Mouse (Mus musculus) left cerebral cortex, postnatal 10 days (tissue): Measurements from ENCODE around the gene Rgs19. TPM values are rescaled to one million over a fixed set of nuclear protein-coding genes. Genes with fewer than 3 reads are reported as not detected.

Experiments used
- DNase-seq, 2 experiments: peaks; one replicate each; pipeline ENCODE4 v3.0.0; 2021 to 2022; ENCODE audit warnings: low spot score in 2 of 2, mixed read lengths in 1 of 2; ENCODE audit errors: extremely low spot score in 1 of 2
- intact Hi-C: fragments of 180-260 bp; cut with DNase I; formaldehyde crosslinking; loops from one replicate; pipeline ENCODE4 v1.15.1; 2025
- total RNA-seq, 2 experiments: library from RNA; stranded (reverse); gene quantifications; 2 replicates each; pipeline ENCODE4 v1.2.3; 2021

Gene Rgs19
- total RNA-seq, 2 experiments from 2014 or later: 48.8 to 57.2 TPM

DNA sequence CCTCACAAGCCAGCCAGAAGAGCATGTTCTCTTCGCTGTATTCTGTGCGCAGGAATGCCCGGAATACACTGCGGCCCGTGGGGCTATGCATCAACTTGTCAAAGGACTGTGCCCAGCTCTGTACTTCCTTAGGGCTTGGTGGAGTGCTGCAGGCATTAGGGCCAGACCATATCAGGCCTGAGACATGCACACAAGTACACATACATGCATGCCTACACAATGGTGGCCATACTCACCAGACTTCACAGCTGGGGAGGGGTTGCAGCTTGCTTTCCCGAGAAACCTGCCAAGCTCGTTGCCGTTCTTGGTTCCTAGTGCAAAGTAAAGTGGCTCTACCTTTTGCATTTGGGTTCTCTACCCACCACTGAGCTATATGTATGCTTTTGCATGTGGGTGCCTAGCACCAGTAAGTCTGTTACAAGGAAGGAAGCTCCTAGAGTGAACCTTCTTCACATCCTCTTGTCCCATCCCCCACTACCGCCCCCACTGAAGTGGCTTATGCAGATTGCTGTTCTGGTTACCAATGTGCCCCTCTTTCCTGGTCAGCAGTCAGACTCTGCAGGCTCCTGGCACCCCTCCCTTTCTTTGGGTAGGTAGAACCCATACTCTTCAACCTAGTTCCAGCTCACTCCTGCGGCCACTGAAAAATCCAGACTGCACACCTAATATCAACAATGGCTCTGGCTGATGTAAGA, 4.2 kb downstream of the Rgs19 start:
- DNase-seq: peak in 1 of 2 experiments; percentile 50
- intact Hi-C loops: no loop called here

DNA sequence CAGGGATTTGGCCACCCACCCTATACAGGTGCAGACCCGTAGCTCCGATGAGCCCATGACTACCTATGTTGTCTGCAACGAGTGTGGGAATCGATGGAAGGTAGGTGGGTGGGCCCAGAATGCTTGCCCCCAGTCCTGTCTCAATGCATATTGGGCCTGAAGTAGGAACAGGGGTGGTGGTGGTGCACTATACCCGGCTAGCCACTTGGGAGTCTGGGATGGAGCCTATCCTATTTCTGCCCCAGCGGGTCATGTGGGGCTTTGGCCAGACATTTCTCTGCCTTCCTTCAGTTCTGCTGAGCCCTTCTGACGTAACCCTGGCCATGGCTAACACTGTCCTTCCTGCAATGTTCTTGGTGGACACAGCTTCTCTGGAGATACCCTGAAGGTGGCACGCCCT, 6.2 kb downstream of the Rgs19 start:
- intact Hi-C loops: no loop called here
- peak in 1 of 2 experiments; percentile 9 for DNase-seq

GRCm38 (mm10) chr2:181685686-181686085, 8.1 kb downstream of the Rgs19 start:
- peak in 1 of 2 experiments; percentile 6 for DNase-seq
- intact Hi-C loops: no loop called here

GRCm38 (mm10) chr2:181684713-181685112, 9.1 kb downstream of the Rgs19 start:
- DNase-seq: peak in 1 of 2 experiments; percentile 9

GRCm38 (mm10) chr2:181683381-181683780, 10.4 kb downstream of the Rgs19 start:
- peak in 1 of 2 experiments; percentile 23 for DNase-seq
- intact Hi-C loops: no loop called here

More at GRCm38 (mm10) chr2:181684713-181685112, 9.1 kb downstream of the Rgs19 start:
- intact Hi-C loops: no loop called here

DNA sequence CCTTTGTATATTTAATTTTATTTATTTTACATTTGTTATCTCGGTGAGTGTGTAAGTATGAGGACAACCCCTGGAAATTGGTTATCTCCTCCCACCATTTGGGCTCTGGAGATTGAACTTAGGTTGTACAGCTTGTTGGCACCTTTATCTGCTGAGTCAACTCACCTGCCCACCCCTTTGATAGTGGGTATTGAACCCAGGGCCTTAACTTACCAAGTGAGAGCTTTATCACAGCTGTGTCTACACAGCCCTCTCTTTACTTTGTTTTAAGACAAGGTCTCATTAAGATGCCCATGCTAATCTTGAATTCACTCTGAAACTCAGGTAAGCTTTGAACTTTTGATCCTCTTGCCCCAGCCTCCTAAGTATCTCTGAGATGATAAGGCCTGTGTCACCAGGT, 11.8 kb downstream of the Rgs19 start:
- DNase-seq: peak in 1 of 2 experiments; percentile 1
- intact Hi-C loops: no loop called here

- DNase-seq: peak in 1 of 2 experiments; percentile 40
- intact Hi-C loops: no loop called here
Measured at GRCm38 (mm10) chr2:181680716-181681117, 13.1 kb downstream of the Rgs19 start.

- intact Hi-C loops: loop anchor here (5.0 to 10.0 kb wide), 2 partner anchors 38 to 285 kb away; no protein-coding TSS in a partner anchor
- peak; percentile 58 to 82 for DNase-seq
Measured at GRCm38 (mm10) chr2:181679951-181680715, 13.6 kb downstream of the Rgs19 start, which contains the start of gene Tcea2. Gene Tcea2 (plus strand): TSS chr2:181680310.

DNA sequence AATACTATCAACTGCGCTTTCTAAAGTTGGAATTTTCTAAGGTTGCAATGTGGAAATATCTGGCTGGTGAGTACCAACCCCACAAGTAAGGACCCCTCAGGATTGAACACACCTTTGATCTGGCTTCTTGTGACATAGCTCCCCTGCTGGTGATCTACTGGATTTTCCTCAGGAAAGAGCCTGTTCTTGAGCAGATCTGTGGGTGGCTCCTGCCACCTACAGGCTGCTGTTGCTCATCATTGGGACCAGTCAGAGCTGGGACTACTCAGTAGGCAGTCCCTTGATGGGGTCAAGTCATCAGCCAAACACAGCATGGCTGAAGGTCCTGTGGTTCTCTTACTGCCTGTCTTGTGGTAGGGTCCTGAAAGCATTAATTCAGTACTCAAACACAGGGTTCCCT, 15.0 kb downstream of the Rgs19 start:
- intact Hi-C loops: loop anchor here (5.0 to 10.0 kb wide), 2 partner anchors 36 to 284 kb away; no protein-coding TSS in a partner anchor
- DNase-seq: peak; percentile 74 to 82

DNA sequence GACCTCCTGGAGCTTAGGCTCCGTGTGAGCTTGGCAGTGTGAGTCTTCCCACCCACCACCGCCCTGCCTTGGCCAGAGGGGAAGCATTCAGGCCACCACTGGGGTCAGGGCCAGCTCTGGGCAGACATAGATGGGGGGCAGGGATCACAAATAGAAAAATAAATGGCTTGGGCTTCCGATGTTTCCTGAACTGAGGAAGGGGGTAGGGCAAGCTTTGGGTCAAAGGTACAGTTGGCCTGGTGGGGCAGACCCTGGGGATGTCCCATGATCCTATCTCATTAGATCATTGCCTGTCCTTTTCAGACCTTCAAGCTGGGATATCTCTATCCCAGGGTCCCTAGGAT, 16.1 kb downstream of the Rgs19 start:
- intact Hi-C loops: loop anchor here (5.0 to 10.0 kb wide), 2 partner anchors 35 to 283 kb away; no protein-coding TSS in a partner anchor
- DNase-seq: no peak

- intact Hi-C loops: loop anchor here (5.0 to 10.0 kb wide), 2 partner anchors 35 to 282 kb away; no protein-coding TSS in a partner anchor
- peak in 1 of 2 experiments; percentile 78 for DNase-seq
Measured at GRCm38 (mm10) chr2:181677096-181677754, 16.6 kb downstream of the Rgs19 start.

GRCm38 (mm10) chr2:181676424-181676823, 17.4 kb downstream of the Rgs19 start:
- intact Hi-C loops: loop anchor here (5.0 to 10.0 kb wide), 2 partner anchors 34 to 282 kb away; no protein-coding TSS in a partner anchor
- no peak for DNase-seq

DNA sequence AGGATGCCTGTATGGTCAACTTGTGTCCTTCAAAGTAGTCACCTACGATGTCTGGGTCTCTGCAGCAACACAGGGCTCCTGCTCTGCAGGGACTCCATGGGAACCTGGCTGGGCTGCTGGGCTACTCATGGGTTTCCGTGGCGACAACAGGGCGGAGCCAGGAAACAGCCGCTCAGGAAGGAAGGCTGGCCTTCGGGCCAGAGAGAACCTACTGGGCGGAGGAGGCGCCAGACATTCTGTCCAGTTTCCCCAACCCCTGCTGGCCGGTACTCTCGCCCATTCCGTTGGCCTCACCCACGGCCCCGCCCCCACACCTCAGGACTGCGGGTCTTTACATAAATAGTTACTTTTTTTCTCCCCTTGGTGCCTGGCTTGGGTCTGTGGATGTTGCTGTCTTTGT, 18.3 kb downstream of the Rgs19 start:
- intact Hi-C loops: loop anchor here (5.0 to 10.0 kb wide), 2 partner anchors 33 to 281 kb away; no protein-coding TSS in a partner anchor
- peak in 1 of 2 experiments; percentile 93 for DNase-seq

DNA sequence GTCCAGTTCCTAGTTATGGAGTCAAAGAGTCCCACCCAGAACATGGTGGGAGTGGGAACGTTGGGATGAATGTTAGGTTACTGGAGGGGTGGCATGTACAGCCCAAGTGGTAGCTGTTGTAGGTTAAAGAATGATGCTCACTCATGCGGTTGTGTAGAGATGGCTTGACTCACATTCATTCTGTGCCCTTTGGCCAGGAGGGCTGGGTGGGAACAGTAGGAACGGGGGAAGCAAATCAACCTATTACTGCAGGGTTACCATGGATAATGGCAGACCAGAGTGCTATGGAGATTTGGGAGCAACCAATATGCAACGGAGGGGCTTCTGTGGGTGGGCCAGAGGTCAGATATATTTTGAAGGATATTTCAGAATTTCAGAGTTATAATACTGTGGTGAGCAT, 18.8 kb downstream of the Rgs19 start:
- intact Hi-C loops: loop anchor here (5.0 to 10.0 kb wide), 2 partner anchors 33 to 280 kb away; no protein-coding TSS in a partner anchor
- DNase-seq: no peak

DNA sequence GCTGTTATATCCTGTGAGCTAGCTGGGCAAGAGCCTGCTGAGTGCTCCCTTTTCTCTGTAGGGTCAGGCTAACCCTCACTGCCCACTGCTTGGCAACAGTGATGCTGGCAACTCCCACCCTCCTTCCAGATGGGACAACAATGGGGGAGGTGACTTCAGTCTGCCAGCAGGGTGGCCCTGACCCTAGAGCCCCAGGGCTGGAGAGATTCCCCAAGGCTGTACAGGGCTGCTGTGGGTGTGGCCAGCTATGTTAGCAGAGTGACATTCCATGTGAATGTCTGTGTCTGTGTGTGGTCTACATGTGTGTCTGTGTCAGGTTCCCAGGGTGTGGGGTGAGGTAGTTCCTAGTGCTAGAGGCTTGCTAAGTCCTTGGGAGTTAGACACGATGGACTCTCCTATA, 20.3 kb downstream of the Rgs19 start:
- intact Hi-C loops: loop anchor here (10.0 kb wide), 1 partner anchor 279 kb away; no protein-coding TSS in a partner anchor
- DNase-seq: peak in 1 of 2 experiments; percentile 62

GRCm38 (mm10) chr2:181671984-181672383, 21.8 kb downstream of the Rgs19 start:
- DNase-seq: no peak
- intact Hi-C loops: loop anchor here (10.0 kb wide), 1 partner anchor 277 kb away; no protein-coding TSS in a partner anchor

- intact Hi-C loops: loop anchor here (10.0 kb wide), 1 partner anchor 277 kb away; no protein-coding TSS in a partner anchor
- DNase-seq: peak in 1 of 2 experiments; percentile 75
Measured at GRCm38 (mm10) chr2:181671326-181671725, 22.5 kb downstream of the Rgs19 start, which contains the start of gene Sox18. Gene Sox18 (minus strand): TSS chr2:181671640.

DNA sequence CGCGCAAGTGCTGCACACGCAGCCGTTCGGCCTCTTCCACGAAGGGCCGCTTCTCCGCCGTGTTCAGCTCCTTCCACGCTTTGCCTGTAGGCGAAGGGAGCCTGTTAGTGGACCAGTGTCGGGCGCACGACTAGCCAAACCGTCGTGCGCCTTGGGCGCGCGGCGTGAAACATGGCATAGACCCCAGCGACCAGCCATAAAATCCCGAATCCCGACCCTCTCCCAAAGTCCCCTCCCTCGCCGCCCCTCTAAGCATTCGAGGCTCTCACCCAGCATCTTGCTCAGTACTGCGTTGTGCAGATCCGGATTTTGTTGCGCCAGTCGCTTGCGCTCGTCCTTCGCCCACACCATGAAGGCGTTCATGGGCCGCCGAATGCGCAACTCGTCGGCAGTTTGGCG, 22.9 kb downstream of the Rgs19 start:
- intact Hi-C loops: loop anchor here (10.0 kb wide), 1 partner anchor 276 kb away; no protein-coding TSS in a partner anchor
- no peak for DNase-seq
